Mouse (Mus musculus) mouse trophoblast stem cell (cell line): Measurements from ENCODE around the gene Abcd3.

Experiments used
- in situ Hi-C, 2 experiments: fragments of 300-500 bp; cut with MseI, MboI; formaldehyde crosslinking; loops; 2 replicates in 1 of 2; 3 replicates in 1 of 2; pipeline ENCODE4 v1.15.1; 2025

Gene Abcd3

GRCm38 (mm10) chr3:121814877-121815548 lies at the start of gene Abcd3:
Gene Abcd3, minus strand, starts transcription at chr3:121815302.
- in situ Hi-C loops = no loop called here

- in situ Hi-C loops = no loop called here
Observed at GRCm38 (mm10) chr3:121859142-121859541, 44.0 kb upstream of the Abcd3 start.

- in situ Hi-C loops = no loop called here
Observed at GRCm38 (mm10) chr3:121856131-121856530, 41.0 kb upstream of the Abcd3 start.

GRCm38 (mm10) chr3:121853781-121854520 lies 38.8 kb upstream of the Abcd3 start:
- in situ Hi-C loops = no loop called here

- in situ Hi-C loops = no loop called here
Observed at GRCm38 (mm10) chr3:121852074-121852826, 37.1 kb upstream of the Abcd3 start.

- in situ Hi-C loops = no loop called here
Observed at GRCm38 (mm10) chr3:121851006-121851405, 35.9 kb upstream of the Abcd3 start.

- in situ Hi-C loops = no loop called here
Observed at GRCm38 (mm10) chr3:121850381-121850780, 35.3 kb upstream of the Abcd3 start.

- in situ Hi-C loops = no loop called here
Observed at GRCm38 (mm10) chr3:121847296-121847695, 32.2 kb upstream of the Abcd3 start.

GRCm38 (mm10) chr3:121844658-121845057 lies 29.6 kb upstream of the Abcd3 start:
- in situ Hi-C loops = no loop called here

- in situ Hi-C loops = no loop called here
Observed at GRCm38 (mm10) chr3:121844013-121844412, 28.9 kb upstream of the Abcd3 start.

- in situ Hi-C loops = no loop called here
Observed at GRCm38 (mm10) chr3:121843254-121843653, 28.2 kb upstream of the Abcd3 start.

- in situ Hi-C loops = no loop called here
Observed at GRCm38 (mm10) chr3:121842306-121842860, 27.3 kb upstream of the Abcd3 start.

- in situ Hi-C loops = no loop called here
Observed at GRCm38 (mm10) chr3:121841412-121842014, 26.4 kb upstream of the Abcd3 start.

GRCm38 (mm10) chr3:121840351-121840750 lies 25.2 kb upstream of the Abcd3 start:
- in situ Hi-C loops = no loop called here

- in situ Hi-C loops = no loop called here
Observed at GRCm38 (mm10) chr3:121834732-121835131, 19.6 kb upstream of the Abcd3 start.

GRCm38 (mm10) chr3:121834250-121834649 lies 19.1 kb upstream of the Abcd3 start:
- in situ Hi-C loops = no loop called here

GRCm38 (mm10) chr3:121825092-121825491 lies 10.0 kb upstream of the Abcd3 start:
- in situ Hi-C loops = no loop called here

- in situ Hi-C loops = no loop called here
Observed at GRCm38 (mm10) chr3:121824319-121824718, 9.2 kb upstream of the Abcd3 start.

GRCm38 (mm10) chr3:121822643-121823042 lies 7.5 kb upstream of the Abcd3 start:
- in situ Hi-C loops = no loop called here

- in situ Hi-C loops = no loop called here
Observed at GRCm38 (mm10) chr3:121821559-121822143, 6.5 kb upstream of the Abcd3 start.

- in situ Hi-C loops = no loop called here
Observed at GRCm38 (mm10) chr3:121819693-121820200, 4.6 kb upstream of the Abcd3 start.
